Mouse (Mus musculus): ENCODE data around the gene Zfp110.

- TF ChIP-seq POLR2A (IDR thresholded peaks at IDR 0.05; ENCODE audit: insufficient read depth, low read depth, low read length): no peak
- TF ChIP-seq CTCF (IDR thresholded peaks at IDR 0.05; ENCODE audit: insufficient read depth, low read depth, low read length): no peak
Observed at GRCm38 (mm10) chr7:12835779-12836178, 1.2 kb downstream of the Zfp110 start.
